Mouse (Mus musculus): ENCODE results near the gene Hrc.

- no peak for TF ChIP-seq POLR2A (IDR thresholded peaks at IDR 0.05; ENCODE audit: extremely low read depth, insufficient read depth, low read length)
- no peak for TF ChIP-seq CTCF (IDR thresholded peaks at IDR 0.05; ENCODE audit: low read depth, low read length)
These were observed 7.0 kb downstream of the Hrc start for GRCm38 (mm10) chr7:45342081-45342480.

Data from liver, adult 2 months (tissue).